Mouse (Mus musculus) bone marrow macrophage, adult 2 months (primary cell): Measurements from ENCODE around the gene Exoc7. TPM values are rescaled to one million over a fixed set of nuclear protein-coding genes. Genes with fewer than 3 reads are reported as not detected.

Experiments used
- H3K27ac ChIP-seq: 2 replicates; pipeline ENCODE4 v1.5.1; 2012; ENCODE audit warnings: low read depth, low read length; ENCODE audit not compliant: insufficient read depth
- H3K4me1 ChIP-seq: 2 replicates; pipeline ENCODE4 v1.6.1; 2012; ENCODE audit warnings: low read length; ENCODE audit not compliant: control insufficient read depth, insufficient read depth
- H3K4me3 ChIP-seq: 2 replicates; pipeline ENCODE4 v1.5.1; 2012; ENCODE audit warnings: mild to moderate bottlenecking, low read length, moderate library complexity; ENCODE audit not compliant: insufficient read depth
- CTCF ChIP-seq: IDR thresholded peaks from 2 replicates; pipeline ENCODE4 v1.5.1; 2012; ENCODE audit warnings: low read depth, mild to moderate bottlenecking, low read length, moderate library complexity
- POLR2A ChIP-seq: IDR thresholded peaks from 2 replicates; pipeline ENCODE4 v1.6.1; 2012; ENCODE audit warnings: mild to moderate bottlenecking, low read depth, low read length, borderline replicate concordance
- polyA plus RNA-seq: library from polyadenylated mRNA; stranded (reverse); fragments of >200 nt; gene quantifications from 2 replicates; pipeline ENCODE4 v1.2.4, GENCODE M21; 2012; ENCODE audit not compliant: missing spikeins, insufficient read depth, insufficient read length

Exoc7 gene
- polyA plus RNA-seq, 1 experiment = 88.2 TPM

GRCm38 (mm10) chr11:116245616-116246015 lies 61.4 kb downstream of the Exoc7 start:
- Histone ChIP-seq H3K4me3 (no peak overlapping the region), H3K27ac (no peak overlapping the region), H3K4me1 (no peaks in the 10 kb centered on the region)
- TF ChIP-seq POLR2A (no peak), CTCF (no peak)

GRCm38 (mm10) chr11:116244580-116244979 lies 62.5 kb downstream of the Exoc7 start:
- no peak for TF ChIP-seq CTCF
- TF ChIP-seq POLR2A = no peak
- H3K27ac ChIP-seq = no peak overlapping the region

GRCm38 (mm10) chr11:116241744-116242235 lies 65.2 kb downstream of the Exoc7 start:
- Histone ChIP-seq H3K27ac (no peak overlapping the region), H3K4me3 (no peak overlapping the region), H3K4me1 (no peaks in the 10 kb centered on the region)
- TF ChIP-seq POLR2A = no peak
- no peak for TF ChIP-seq CTCF

More at GRCm38 (mm10) chr11:116244580-116244979, 62.5 kb downstream of the Exoc7 start:
- H3K4me3 ChIP-seq = no peak overlapping the region
- no peaks in the 10 kb centered on the region for H3K4me1 ChIP-seq

- Histone ChIP-seq H3K4me3 (no peak overlapping the region), H3K27ac (no peak overlapping the region), H3K4me1 (no peaks in the 10 kb centered on the region)
- no peak for TF ChIP-seq POLR2A
- no peak for TF ChIP-seq CTCF
These were observed 67.2 kb downstream of the Exoc7 start for GRCm38 (mm10) chr11:116239797-116240196.

Other genes starting within 250 kb of the Exoc7 start
- gene Unc13d, start 229.3 kb downstream of the Exoc7 start, polyA plus RNA-seq = 23.2 and 32.3 TPM in 2 replicates
- gene Wbp2, start 220.2 kb downstream of the Exoc7 start, polyA plus RNA-seq = 134 and 155 TPM in 2 replicates
- gene Trim47, start 180.0 kb downstream of the Exoc7 start, polyA plus RNA-seq = 32.1 and 38.5 TPM in 2 replicates
- 22.4 and 23.4 TPM in 2 replicates for gene Trim65, start 176.1 kb downstream of the Exoc7 start, polyA plus RNA-seq
- gene Mrpl38, start 168.4 kb downstream of the Exoc7 start, polyA plus RNA-seq = 19.2 and 31.8 TPM in 2 replicates
- 21.1 and 26.4 TPM in 2 replicates for gene Fbf1, start 139.1 kb downstream of the Exoc7 start, polyA plus RNA-seq
- gene Ten1, start 108.4 kb downstream of the Exoc7 start, polyA plus RNA-seq = 70.4 TPM in 2 replicates
- 47.0 and 47.6 TPM in 2 replicates for gene Acox1, start 108.2 kb downstream of the Exoc7 start, polyA plus RNA-seq
- not detected in 2 replicates for gene Evpl, start 69.2 kb downstream of the Exoc7 start, polyA plus RNA-seq
- gene Srp68, start 33.0 kb downstream of the Exoc7 start, polyA plus RNA-seq = 42.5 and 43.7 TPM in 2 replicates
- gene Galr2, start 26.3 kb downstream of the Exoc7 start, polyA plus RNA-seq = 0.41 TPM in 1 of 2 replicates, not detected in the other
- gene Foxj1, start 28.2 kb upstream of the Exoc7 start, polyA plus RNA-seq = not detected in 2 replicates
- gene Rnf157, start 105.8 kb upstream of the Exoc7 start, polyA plus RNA-seq = 12.3 and 12.4 TPM in 2 replicates
- gene Ubald2, start 126.9 kb upstream of the Exoc7 start, polyA plus RNA-seq = 123 and 152 TPM in 2 replicates
- gene Qrich2, start 159.0 kb upstream of the Exoc7 start, polyA plus RNA-seq = not detected in 2 replicates
- 50.8 and 54.5 TPM in 2 replicates for gene Prpsap1, start 187.0 kb upstream of the Exoc7 start, polyA plus RNA-seq
- not detected in 2 replicates for gene Sphk1, start 223.7 kb upstream of the Exoc7 start, polyA plus RNA-seq